Mouse (Mus musculus): Measurements from ENCODE around the gene Ppp2r5e. TPM values are rescaled to one million over a fixed set of nuclear protein-coding genes. Genes with fewer than 3 reads are reported as not detected.

The Ppp2r5e gene
- polyA plus RNA-seq, 1 experiment from 2014 or later = 6.3 TPM

DNA sequence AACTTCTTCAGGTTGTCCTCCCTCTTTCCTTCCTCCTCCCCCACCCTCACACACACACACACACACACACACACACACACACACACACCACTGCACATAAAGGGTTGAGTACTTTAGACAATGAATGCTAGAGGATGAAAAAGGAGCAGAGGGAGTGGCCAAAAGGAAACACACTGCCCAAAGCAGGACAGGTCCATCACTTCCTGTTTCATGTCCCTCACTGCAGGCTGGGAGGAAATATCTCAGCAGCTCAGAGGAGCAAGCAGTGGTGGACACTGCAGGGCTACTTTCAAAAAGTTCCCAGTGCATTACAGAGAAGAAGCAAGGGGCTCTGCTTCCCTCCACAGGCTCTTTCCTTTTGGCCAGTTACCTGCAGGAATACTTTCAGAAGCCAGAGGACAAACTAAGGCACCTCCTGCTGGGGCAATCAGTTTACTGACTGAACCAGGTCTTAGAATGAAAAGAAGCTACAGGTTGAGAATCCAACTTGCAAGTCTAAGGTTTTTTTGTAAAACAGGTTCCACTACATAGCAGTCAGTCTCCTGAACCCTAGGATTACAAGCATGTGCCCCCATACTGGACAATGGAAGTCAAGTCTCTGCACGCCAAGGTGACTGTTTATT, 32.9 kb downstream of the Ppp2r5e start:
- no peak overlapping the region for H3K4me2 ChIP-seq (ENCODE audit: low read depth, low read length)
- H3K4me1 ChIP-seq (ENCODE audit: control insufficient read depth, insufficient read depth, low read length) = peaks cover 9% of the 10 kb centered on the region
- no peak overlapping the region for H3K4me3 ChIP-seq (ENCODE audit: low read length)
- no peaks in the 10 kb centered on the region for H3K9me3 ChIP-seq (ENCODE audit: control insufficient read depth, low read length)
- no peak overlapping the region for H3K27ac ChIP-seq (ENCODE audit: low read length)
- H3K36me3 ChIP-seq (ENCODE audit: control insufficient read depth, insufficient read depth, low read length) = no peaks in the 10 kb centered on the region
- 91% methylated on average over 1 of the region's 1 CpGs for WGBS
- ATAC-seq = no peak
- H3K9ac ChIP-seq (ENCODE audit: low read depth, low read length) = no peak overlapping the region
- no peaks in the 10 kb centered on the region for H3K27me3 ChIP-seq (replicated peaks; ENCODE audit: control insufficient read depth, insufficient read depth, low read length)

DNA sequence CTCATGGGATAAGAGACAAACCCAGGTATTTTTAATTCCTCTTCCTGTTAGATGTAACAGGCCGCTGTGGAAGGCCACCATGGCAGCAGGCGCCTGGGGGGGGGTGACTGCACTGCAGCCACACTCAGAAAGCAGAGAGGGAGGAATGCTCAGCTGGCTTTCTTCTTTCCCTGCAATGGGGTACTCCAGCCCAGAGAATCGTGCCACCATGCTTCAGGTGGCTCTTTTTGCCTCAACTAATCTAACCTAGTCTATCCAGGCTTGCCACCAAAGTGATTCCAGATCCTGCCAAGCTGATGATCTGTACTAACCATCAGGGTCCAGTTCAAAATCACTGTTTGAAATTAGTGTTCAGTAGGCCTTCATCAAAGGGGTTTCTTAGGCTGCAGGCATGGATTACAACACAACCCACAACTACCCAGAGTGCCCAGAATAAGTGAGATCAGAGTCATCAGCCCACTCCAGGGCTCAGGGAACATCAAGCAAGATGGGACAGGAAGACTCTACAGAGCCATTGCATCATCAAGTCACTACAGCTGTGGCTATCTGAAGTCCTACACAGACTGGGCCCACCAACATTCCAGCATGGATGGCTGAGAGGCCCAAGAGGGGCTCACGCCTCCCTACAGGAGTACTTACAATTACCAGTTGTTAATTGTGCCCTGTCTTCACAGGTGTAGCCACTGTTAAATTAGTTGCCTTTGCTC, 35.2 kb downstream of the Ppp2r5e start:
- no peaks in the 10 kb centered on the region for H3K36me3 ChIP-seq (ENCODE audit: control insufficient read depth, insufficient read depth, low read length)
- H3K9me3 ChIP-seq (ENCODE audit: control insufficient read depth, low read length) = no peaks in the 10 kb centered on the region
- H3K27ac ChIP-seq (ENCODE audit: low read length) = no peak overlapping the region
- no peaks in the 10 kb centered on the region for H3K27me3 ChIP-seq (replicated peaks; ENCODE audit: control insufficient read depth, insufficient read depth, low read length)
- H3K4me2 ChIP-seq (ENCODE audit: low read depth, low read length) = no peak overlapping the region
- WGBS = 90% methylated on average over 4 of the region's 4 CpGs
- H3K9ac ChIP-seq (ENCODE audit: low read depth, low read length) = no peak overlapping the region
- peaks cover 16% of the 10 kb centered on the region for H3K4me1 ChIP-seq (ENCODE audit: control insufficient read depth, insufficient read depth, low read length)
- H3K4me3 ChIP-seq (ENCODE audit: low read length) = no peak overlapping the region
- ATAC-seq = 0 out of 2 replicates have a peak, but pooled peaks have one; percentile 29

DNA sequence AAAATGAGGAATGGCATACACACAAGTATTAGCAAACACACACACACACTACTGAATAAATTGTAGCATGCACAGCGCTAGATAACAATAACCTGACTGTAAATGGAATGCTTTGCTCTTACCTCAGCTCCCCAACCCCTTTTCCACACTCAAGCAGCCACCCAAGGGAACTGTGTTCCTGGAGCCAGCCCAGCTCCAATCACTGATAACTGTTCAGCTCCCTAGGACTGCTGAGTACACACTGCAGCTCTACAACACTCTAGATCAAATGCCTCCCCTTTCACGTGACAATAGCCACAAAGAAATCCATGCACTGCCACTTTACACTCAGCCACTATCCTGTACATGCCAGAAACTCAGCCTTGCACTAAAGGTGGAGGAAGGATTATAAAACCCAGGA, 36.8 kb downstream of the Ppp2r5e start:
- no peak overlapping the region for H3K9ac ChIP-seq (ENCODE audit: low read depth, low read length)
- ATAC-seq = peak; percentile 65

DNA sequence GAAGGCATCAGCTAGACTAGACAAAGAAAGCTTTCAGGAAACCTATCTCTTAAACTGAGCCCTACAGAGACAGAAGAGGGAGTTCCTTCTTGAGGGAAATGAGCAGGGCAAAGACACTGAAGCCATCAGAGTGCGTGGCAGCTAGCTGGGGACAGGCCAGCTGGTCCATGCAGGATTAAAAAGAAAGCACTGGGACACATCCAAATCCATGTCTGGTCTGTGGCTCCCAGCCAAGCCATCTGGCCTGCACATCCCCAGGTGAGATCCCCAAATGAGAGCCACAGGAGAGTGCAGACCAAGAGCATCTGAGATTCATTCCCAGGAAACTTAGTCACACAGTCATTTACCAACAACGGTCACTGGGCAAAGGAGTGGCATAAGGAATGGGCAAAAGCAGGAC, 38.2 kb downstream of the Ppp2r5e start:
- no peaks in the 10 kb centered on the region for H3K27me3 ChIP-seq (replicated peaks; ENCODE audit: control insufficient read depth, insufficient read depth, low read length)
- no peak for ATAC-seq
- no peak overlapping the region; the same call in 1 of the 2 replicates for H3K27ac ChIP-seq (ENCODE audit: low read length)
- no peak overlapping the region for H3K9ac ChIP-seq (ENCODE audit: low read depth, low read length)
- peaks cover 16% of the 10 kb centered on the region for H3K4me1 ChIP-seq (ENCODE audit: control insufficient read depth, insufficient read depth, low read length)
- H3K4me2 ChIP-seq (ENCODE audit: low read depth, low read length) = no peak overlapping the region
- no peaks in the 10 kb centered on the region for H3K9me3 ChIP-seq (ENCODE audit: control insufficient read depth, low read length)
- 73% methylated on average over 2 of the region's 2 CpGs for WGBS
- H3K36me3 ChIP-seq (ENCODE audit: control insufficient read depth, insufficient read depth, low read length) = no peaks in the 10 kb centered on the region
- no peak overlapping the region for H3K4me3 ChIP-seq (ENCODE audit: low read length)

More for the DNA sequence above, 36.8 kb downstream of the Ppp2r5e start:
- Histone ChIP-seq H3K36me3 (ENCODE audit: control insufficient read depth, insufficient read depth, low read length) (no peaks in the 10 kb centered on the region), H3K27me3 (replicated peaks; ENCODE audit: control insufficient read depth, insufficient read depth, low read length) (no peaks in the 10 kb centered on the region), H3K9me3 (ENCODE audit: control insufficient read depth, low read length) (no peaks in the 10 kb centered on the region), H3K27ac (ENCODE audit: low read length) (0 out of 2 replicates have a peak overlapping the region, but pooled peaks have one; percentile 15), H3K4me1 (ENCODE audit: control insufficient read depth, insufficient read depth, low read length) (peaks cover 16% of the 10 kb centered on the region), H3K4me3 (ENCODE audit: low read length) (no peak overlapping the region), H3K4me2 (ENCODE audit: low read depth, low read length) (no peak overlapping the region)
- WGBS = 67% methylated on average over 2 of the region's 2 CpGs

DNA sequence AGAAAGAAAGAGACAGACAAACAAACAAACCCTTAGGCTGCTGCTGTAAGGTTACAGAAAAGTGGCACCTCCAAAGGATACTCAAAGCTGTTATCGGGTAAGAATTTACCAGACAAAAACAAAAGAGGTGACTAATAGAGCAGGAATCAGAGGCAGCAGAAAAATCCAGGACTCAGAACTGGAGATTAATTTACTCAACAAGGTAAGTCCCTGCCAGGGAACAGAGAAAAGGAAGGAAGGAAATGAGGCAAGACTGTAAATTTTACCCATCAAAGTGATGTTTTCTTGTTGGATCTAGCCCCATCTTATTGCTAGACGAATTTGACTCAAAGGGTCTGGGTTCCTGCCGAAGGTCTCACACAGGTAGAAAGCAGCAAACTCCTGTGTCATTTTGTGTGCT, 41.0 kb downstream of the Ppp2r5e start:
- Histone ChIP-seq H3K4me3 (ENCODE audit: low read length) (no peak overlapping the region), H3K9ac (ENCODE audit: low read depth, low read length) (no peak overlapping the region), H3K4me1 (ENCODE audit: control insufficient read depth, insufficient read depth, low read length) (peaks cover 14% of the 10 kb centered on the region), H3K4me2 (ENCODE audit: low read depth, low read length) (no peak overlapping the region), H3K36me3 (ENCODE audit: control insufficient read depth, insufficient read depth, low read length) (no peaks in the 10 kb centered on the region), H3K9me3 (ENCODE audit: control insufficient read depth, low read length) (no peaks in the 10 kb centered on the region), H3K27me3 (replicated peaks; ENCODE audit: control insufficient read depth, insufficient read depth, low read length) (no peaks in the 10 kb centered on the region), H3K27ac (ENCODE audit: low read length) (no peak overlapping the region)
- WGBS = 68% methylated on average over 3 of the region's 3 CpGs
- ATAC-seq = no peak

DNA sequence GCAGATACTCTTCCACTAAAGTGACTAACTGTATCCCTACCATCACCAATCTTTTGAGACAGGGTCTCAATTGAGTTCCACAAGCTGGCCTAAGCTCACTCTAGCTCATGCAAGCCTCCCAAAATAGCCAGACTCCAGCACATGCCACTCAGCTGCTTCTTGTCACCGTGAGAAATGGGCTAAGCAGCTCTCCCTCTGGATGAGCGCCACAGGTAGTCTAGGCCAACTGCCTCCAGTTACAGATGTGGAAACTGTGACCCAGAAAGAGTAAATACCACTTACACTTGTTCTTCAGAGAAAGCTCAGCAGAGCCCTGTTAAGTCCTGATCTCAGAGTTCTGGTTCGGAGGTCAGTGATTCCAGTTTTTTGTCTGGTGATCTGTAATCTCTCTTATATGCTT, 43.7 kb downstream of the Ppp2r5e start:
- Histone ChIP-seq H3K27me3 (replicated peaks; ENCODE audit: control insufficient read depth, insufficient read depth, low read length) (no peaks in the 10 kb centered on the region), H3K4me1 (ENCODE audit: control insufficient read depth, insufficient read depth, low read length) (no peaks in the 10 kb centered on the region), H3K27ac (ENCODE audit: low read length) (no peak overlapping the region), H3K4me3 (ENCODE audit: low read length) (no peak overlapping the region), H3K36me3 (ENCODE audit: control insufficient read depth, insufficient read depth, low read length) (no peaks in the 10 kb centered on the region), H3K9ac (ENCODE audit: low read depth, low read length) (no peak overlapping the region), H3K4me2 (ENCODE audit: low read depth, low read length) (no peak overlapping the region), H3K9me3 (ENCODE audit: control insufficient read depth, low read length) (no peaks in the 10 kb centered on the region)
- no peak for ATAC-seq
- 88% methylated on average over 3 of the region's 3 CpGs for WGBS

DNA sequence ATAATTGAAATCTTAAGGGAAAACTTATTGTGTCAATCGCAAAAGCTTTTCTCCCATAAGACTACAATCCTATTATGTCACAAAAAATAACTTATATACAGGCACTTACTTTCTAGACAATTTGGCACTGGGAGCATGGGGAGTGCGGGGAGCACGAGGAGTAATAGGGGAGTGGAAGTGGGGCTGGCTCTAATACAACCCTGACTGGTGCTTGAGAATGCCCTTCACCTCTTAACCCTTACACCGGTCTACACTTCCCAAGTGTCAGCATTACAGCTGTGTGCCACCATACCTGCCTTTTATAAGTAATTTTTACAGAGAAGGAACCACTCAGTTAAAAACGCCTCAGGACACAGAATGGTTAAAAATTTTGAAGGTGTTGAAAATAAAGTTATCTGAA, 44.4 kb downstream of the Ppp2r5e start:
- Histone ChIP-seq H3K36me3 (ENCODE audit: control insufficient read depth, insufficient read depth, low read length) (no peaks in the 10 kb centered on the region), H3K4me2 (ENCODE audit: low read depth, low read length) (no peak overlapping the region), H3K4me1 (ENCODE audit: control insufficient read depth, insufficient read depth, low read length) (no peaks in the 10 kb centered on the region), H3K9me3 (ENCODE audit: control insufficient read depth, low read length) (no peaks in the 10 kb centered on the region), H3K27ac (ENCODE audit: low read length) (no peak overlapping the region), H3K9ac (ENCODE audit: low read depth, low read length) (no peak overlapping the region), H3K4me3 (ENCODE audit: low read length) (no peak overlapping the region), H3K27me3 (replicated peaks; ENCODE audit: control insufficient read depth, insufficient read depth, low read length) (no peaks in the 10 kb centered on the region)
- 85% methylated on average over 5 of the region's 5 CpGs for WGBS
- ATAC-seq = no peak

DNA sequence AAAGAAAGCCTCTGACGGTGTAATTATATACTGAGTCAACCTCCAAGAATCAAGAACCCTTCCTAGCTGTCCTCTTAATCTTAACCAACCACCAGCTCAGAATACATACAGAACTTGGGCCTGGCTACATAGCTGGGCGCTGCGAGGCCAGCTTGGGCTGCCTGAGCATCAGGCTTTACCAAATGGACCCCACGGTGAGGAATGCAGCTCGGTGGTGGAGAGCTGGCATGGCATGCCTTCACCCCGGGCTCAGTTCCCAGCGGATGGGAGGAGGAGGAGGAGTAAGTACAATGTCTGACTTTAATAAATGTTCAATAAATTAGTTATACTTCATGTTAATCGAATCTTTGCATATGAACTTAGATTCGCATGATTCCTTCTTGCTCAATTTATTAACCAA, 47.0 kb downstream of the Ppp2r5e start:
- no peak overlapping the region for H3K4me3 ChIP-seq (ENCODE audit: low read length)
- 84% methylated on average over 9 of the region's 9 CpGs for WGBS
- H3K27ac ChIP-seq (ENCODE audit: low read length) = no peak overlapping the region
- no peak overlapping the region for H3K9ac ChIP-seq (ENCODE audit: low read depth, low read length)
- no peak for ATAC-seq
- H3K27me3 ChIP-seq (replicated peaks; ENCODE audit: control insufficient read depth, insufficient read depth, low read length) = no peaks in the 10 kb centered on the region
- H3K4me1 ChIP-seq (ENCODE audit: control insufficient read depth, insufficient read depth, low read length) = no peaks in the 10 kb centered on the region
- H3K4me2 ChIP-seq (ENCODE audit: low read depth, low read length) = no peak overlapping the region
- no peaks in the 10 kb centered on the region for H3K36me3 ChIP-seq (ENCODE audit: control insufficient read depth, insufficient read depth, low read length)
- no peaks in the 10 kb centered on the region for H3K9me3 ChIP-seq (ENCODE audit: control insufficient read depth, low read length)

DNA sequence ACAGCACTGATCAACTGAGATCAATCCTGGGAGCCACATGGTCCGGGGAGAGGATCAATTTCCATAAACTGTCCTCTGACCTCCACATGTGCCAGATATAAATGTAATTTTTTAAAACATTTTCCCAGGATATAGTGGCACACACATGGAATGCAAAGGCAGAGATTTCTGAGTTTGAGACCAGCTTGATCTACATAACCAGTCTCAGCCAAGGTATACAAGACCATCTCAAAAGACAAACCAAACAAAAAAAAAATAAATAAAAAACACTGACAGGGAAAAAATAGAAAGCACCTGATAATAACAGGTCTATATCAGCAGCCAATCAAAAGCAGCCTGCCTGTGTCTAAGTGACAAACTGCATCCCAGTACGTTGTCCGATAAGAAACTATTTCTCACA, 48.9 kb downstream of the Ppp2r5e start:
- Histone ChIP-seq H3K9me3 (ENCODE audit: control insufficient read depth, low read length) (no peaks in the 10 kb centered on the region), H3K27ac (ENCODE audit: low read length) (no peak overlapping the region), H3K27me3 (replicated peaks; ENCODE audit: control insufficient read depth, insufficient read depth, low read length) (no peaks in the 10 kb centered on the region), H3K36me3 (ENCODE audit: control insufficient read depth, insufficient read depth, low read length) (no peaks in the 10 kb centered on the region), H3K4me1 (ENCODE audit: control insufficient read depth, insufficient read depth, low read length) (0 out of 2 replicates have a peak, but pooled peaks cover 2% of the 10 kb centered on the region), H3K9ac (ENCODE audit: low read depth, low read length) (no peak overlapping the region), H3K4me3 (ENCODE audit: low read length) (no peak overlapping the region), H3K4me2 (ENCODE audit: low read depth, low read length) (no peak overlapping the region)
- WGBS = 85% methylated on average over 3 of the region's 3 CpGs
- ATAC-seq = no peak

Measured in intestine, embryonic 16.5 days (tissue).